Mouse (Mus musculus) gastrocnemius, postnatal 36 days (tissue): ENCODE data around the gene Tpr. TPM values are rescaled to one million over a fixed set of nuclear protein-coding genes. Genes with fewer than 3 reads are reported as not detected.

ENCODE experiments used
- DNase-seq, 2 experiments: peaks; one replicate each; pipeline ENCODE4 v3.0.0; 2022
- intact Hi-C: fragments of 180-260 bp; cut with DNase I; formaldehyde crosslinking; loops from one replicate; pipeline ENCODE4 v1.15.1; 2025
- total RNA-seq, 2 experiments: library from RNA; stranded (reverse); gene quantifications; 2 replicates each; pipeline ENCODE4 v1.2.3; 2021

Tpr gene
- total RNA-seq, 2 experiments from 2014 or later, result 78.0 to 99.3 TPM

GRCm38 (mm10) chr1:150459599-150459998 lies 67.0 kb downstream of the Tpr start:
- no peak for DNase-seq
- intact Hi-C loops, result no loop called here

GRCm38 (mm10) chr1:150460595-150460994 lies 68.0 kb downstream of the Tpr start:
- intact Hi-C loops, result no loop called here
- no peak for DNase-seq

GRCm38 (mm10) chr1:150463068-150463467 lies 70.4 kb downstream of the Tpr start:
- intact Hi-C loops, result no loop called here
- DNase-seq, result no peak

GRCm38 (mm10) chr1:150463691-150464090 lies 71.1 kb downstream of the Tpr start:
- no peak for DNase-seq
- intact Hi-C loops, result no loop called here

- DNase-seq, result no peak
- intact Hi-C loops, result no loop called here
These were observed 72.7 kb downstream of the Tpr start for GRCm38 (mm10) chr1:150465364-150465763.

- intact Hi-C loops, result no loop called here
- DNase-seq, result peak in 1 of 2 experiments; percentile 39
These were observed 73.5 kb downstream of the Tpr start, which contains the start of gene Prg4 for GRCm38 (mm10) chr1:150466132-150466531. Gene Prg4, minus strand, starts transcription at chr1:150466165.

DNA sequence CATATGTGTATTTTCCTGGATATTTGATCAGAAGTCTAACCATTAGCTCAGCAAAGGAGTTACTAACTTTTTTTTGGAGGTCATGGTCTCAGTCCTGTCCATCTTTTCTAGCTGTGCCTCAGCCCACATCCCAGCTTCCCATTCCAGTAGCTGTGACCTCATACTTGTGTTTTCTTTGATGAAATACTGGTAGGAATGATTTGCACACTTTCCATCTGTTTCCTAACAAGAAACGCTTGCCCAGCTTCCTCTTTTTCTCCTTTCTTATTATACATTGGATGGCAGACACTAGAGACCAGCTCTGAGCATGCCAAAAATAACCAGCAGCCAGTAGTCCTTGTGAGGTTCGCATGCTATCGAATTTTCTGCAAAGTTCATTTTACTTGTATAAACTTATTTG lies 77.4 kb downstream of the Tpr start:
- intact Hi-C loops, result no loop called here
- no peak for DNase-seq

- no peak for DNase-seq
- intact Hi-C loops, result no loop called here
These were observed 79.9 kb downstream of the Tpr start for GRCm38 (mm10) chr1:150472525-150472924.

DNA sequence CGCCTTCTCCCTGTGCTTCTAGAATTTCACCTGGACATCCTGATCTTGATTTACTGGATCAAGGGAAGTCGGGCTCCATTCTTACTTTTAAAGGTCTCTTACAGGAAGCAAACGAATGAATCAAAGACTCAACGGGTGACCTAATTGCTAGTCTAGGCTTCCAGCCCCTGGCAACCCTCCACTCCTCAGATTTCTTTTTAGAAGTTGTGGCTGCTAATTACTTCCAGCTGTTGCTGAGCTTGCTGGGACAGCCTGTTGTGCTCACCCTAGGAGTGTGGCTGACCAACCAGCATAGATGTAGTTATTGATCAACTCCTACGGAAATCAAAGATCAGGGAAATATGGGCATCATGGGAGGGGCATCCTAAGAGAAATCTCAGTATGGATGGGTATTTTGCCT lies 88.0 kb downstream of the Tpr start:
- intact Hi-C loops, result no loop called here
- peak; percentile 49 to 72 for DNase-seq

DNA sequence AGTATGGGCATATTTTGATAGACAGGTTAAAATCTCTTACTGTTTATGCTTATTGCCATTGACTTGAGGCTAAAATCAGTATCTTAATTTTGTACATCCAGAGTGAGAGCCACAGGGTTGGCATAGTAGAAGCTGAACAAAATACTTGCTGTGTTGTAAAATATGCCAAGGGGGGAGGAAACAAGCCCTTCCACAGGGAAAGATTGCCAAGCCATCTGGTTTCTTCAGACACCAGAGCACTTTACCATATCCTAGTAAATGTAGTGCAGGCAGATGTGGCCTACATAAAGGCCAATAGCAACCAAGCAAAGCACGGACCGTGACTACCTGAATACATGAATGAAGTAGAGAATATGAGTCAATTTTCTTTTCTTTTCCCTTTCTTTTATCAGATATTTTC lies 96.5 kb downstream of the Tpr start:
- intact Hi-C loops, result no loop called here
- DNase-seq, result no peak

GRCm38 (mm10) chr1:150496626-150497302 lies 104.1 kb downstream of the Tpr start:
- intact Hi-C loops, result no loop called here

DNA sequence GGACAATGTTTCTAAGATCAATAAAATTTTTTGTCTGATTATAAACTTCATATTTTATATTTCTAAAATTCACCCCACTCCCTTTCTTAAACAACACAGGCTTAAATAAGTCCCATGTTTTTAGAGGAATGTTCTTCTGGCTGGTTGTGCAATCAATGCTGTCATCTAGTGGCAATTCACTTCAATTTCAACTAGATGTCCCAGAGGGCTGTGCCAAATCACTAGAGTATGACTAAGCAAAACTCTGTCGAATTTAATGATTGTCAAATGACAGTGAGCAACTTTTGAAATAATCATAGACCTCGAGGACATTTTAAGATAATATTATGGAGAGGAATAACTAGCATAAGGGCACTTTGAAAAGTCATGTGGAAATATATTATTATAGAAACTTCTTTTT lies 105.1 kb downstream of the Tpr start:
- peak in 1 of 2 experiments; percentile 9 for DNase-seq
- intact Hi-C loops, result no loop called here

More at GRCm38 (mm10) chr1:150496626-150497302, 104.1 kb downstream of the Tpr start:
- DNase-seq, result no peak

DNA sequence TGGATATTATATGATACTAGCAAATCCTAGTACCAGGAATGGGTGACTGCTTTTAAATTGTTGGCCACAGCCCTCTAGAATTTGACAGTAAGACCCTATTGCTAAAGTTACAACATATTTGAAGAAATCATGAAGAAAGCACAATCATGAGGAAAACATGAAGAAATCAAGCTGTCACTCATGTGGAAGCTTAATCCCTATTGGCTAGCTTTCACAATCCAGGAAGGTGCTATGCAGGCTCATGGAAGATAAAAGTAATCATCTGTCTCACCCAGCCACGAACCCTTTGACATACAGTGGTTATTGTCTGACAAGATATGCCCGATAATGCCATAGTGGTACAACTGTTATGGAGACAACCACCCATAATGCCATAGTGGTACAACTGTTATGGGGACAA lies 105.5 kb downstream of the Tpr start:
- intact Hi-C loops, result no loop called here
- no peak for DNase-seq

Other genes starting within 250 kb of the Tpr start
- under 1 TPM in 1 of 2 experiments, not detected in 1; 0.42 TPM for gene Pdc, start 73.4 kb upstream of the Tpr start, total RNA-seq
- 10 to 100 TPM; 16.3 to 23.7 TPM for gene Odr4, start 242 bp downstream of the Tpr start, total RNA-seq
- 10 to 100 TPM in 1 of 2 experiments, 1 to 10 TPM in 1; 9.0 to 12.8 TPM for gene Prg4, start 73.3 kb downstream of the Tpr start, total RNA-seq